Mouse (Mus musculus) lung, postnatal 0 days (tissue): ENCODE results near the gene Cd63.

Experiments
- CTCF ChIP-seq: IDR thresholded peaks from 2 replicates; pipeline ENCODE4 v1.5.1; 2016; ENCODE audit warnings: antibody characterized with exemption, mild to moderate bottlenecking
- EP300 ChIP-seq: IDR thresholded peaks from 2 replicates; pipeline ENCODE4 v1.6.1; 2016; ENCODE audit warnings: antibody characterized with exemption, mild to moderate bottlenecking, control low read depth

DNA sequence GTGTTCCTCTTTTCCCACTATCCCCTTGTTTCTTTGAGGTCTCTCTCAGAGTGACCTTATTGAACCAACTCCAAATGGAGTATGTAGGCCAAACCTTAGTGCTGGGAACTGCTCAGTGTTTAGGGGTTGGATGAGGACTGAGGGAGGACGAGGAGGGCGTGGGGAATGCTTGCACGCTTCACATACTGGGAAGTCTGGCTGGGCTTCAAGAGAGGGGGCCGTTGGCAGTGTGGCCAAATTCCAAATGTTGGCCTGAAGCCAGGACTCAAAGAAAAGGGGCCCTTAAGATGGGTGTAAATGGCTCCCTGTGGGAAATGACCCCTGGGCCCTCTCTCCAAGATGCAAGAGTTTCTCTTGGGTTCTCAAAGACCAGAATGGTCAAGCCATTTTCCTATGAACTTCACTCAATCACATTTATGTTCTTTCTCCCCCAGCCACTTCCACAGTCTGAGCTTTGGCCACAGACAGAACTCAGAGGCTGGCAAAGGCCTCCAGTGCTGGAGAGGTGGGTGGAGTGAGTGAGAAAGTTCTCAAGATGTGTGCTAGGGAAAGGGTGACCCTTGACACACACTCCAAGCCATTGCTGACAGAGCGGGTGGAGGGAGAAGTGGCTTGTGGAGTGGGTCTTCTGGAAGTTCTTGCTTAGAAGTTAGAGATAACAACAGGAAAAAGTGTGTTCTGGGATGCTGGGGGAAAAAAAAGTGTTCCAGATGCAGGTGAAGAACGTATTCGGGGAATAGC is 29.0 kb downstream of the Cd63 start:
- TF ChIP-seq CTCF (no peak), EP300 (peak; percentile 87)
